Mouse (Mus musculus): Measurements from ENCODE around the gene Hist1h3b.

DNA sequence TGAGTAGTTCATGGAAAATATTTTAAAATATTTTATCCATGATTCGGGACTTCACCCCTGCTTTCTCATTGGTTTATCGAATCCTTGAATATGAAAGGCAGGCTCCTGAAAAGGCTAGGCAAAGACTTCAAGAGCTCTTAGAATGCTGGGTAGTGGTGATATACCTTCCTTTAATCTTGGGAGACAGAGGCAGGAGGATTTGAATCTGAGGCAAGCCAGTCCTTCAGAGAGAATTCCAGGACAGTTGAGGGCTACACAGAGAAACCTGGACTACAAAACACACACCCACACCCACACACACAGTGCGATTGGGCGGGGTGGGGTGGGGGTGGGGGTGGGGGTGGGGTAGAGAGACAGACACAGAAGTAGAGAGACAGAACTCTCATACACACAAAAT, 4.2 kb upstream of the Hist1h3b start:
- TF ChIP-seq POLR2A (IDR thresholded peaks at IDR 0.05; ENCODE audit: low read depth, low read length) (0 out of 2 replicates have a peak, but pooled peaks have one; percentile 18), CTCF (IDR thresholded peaks at IDR 0.05; ENCODE audit: borderline replicate concordance, insufficient read depth, low read length) (no peak)

All from embryonic fibroblast, embryonic 13.5 days (primary cell).